Mouse (Mus musculus): ENCODE data around the gene H1fnt. TPM values are rescaled to one million over a fixed set of nuclear protein-coding genes. Genes with fewer than 3 reads are reported as not detected.
A peak's percentile ranks its signal among the peaks of the same experiment; 100 is the strongest.

The H1fnt gene
- not detected in 2 replicates for polyA plus RNA-seq (2014; fragmentation: Nextera tagmentation; extraction: Ambion mirVana)

- H3K4me3 ChIP-seq (ENCODE audit: low read depth, low read length), result no peak within 1 kb of the TSS
- H3K36me3 ChIP-seq (replicated peaks; ENCODE audit: control insufficient read depth, insufficient read depth, low read depth, low read length), result no peaks in the 10 kb centered on the region
- DNase-seq (ENCODE audit: low spot score) (no peak), ATAC-seq (replicated peaks; ENCODE audit: insufficient number of reproducible peaks, low FRiP score, low TSS enrichment, low read depth) (no peak)
- no peak within 1 kb of the TSS for H3K4me2 ChIP-seq (ENCODE audit: low read depth, low read length)
- no peak within 1 kb of the TSS for H3K9ac ChIP-seq (replicated peaks; ENCODE audit: low read length)
- no peaks in the 10 kb centered on the region for H3K27me3 ChIP-seq (ENCODE audit: control insufficient read depth, insufficient read depth, low read length)
- H3K4me1 ChIP-seq (ENCODE audit: control insufficient read depth, insufficient read depth, low read length), result no peaks in the 10 kb centered on the region
- no peaks in the 10 kb centered on the region for H3K9me3 ChIP-seq (replicated peaks; ENCODE audit: control insufficient read depth, low read length)
- H3K27ac ChIP-seq (replicated peaks; ENCODE audit: low read depth, low read length), result no peak within 1 kb of the TSS
- 86% methylated on average over 8 of the region's 8 CpGs for WGBS
These were observed at the start of gene H1fnt for GRCm38 (mm10) chr15:98257193-98257592. TSS of gene H1fnt (minus strand) at chr15:98257293.

GRCm38 (mm10) chr15:98295628-98296551, 38.8 kb upstream of the H1fnt start, which contains the start of gene Zfp641:
TSS of gene Zfp641 (minus strand) at chr15:98296161.
- peaks cover 5% of the 10 kb centered on the region; the same call in 1 of the 2 replicates for H3K27me3 ChIP-seq (ENCODE audit: control insufficient read depth, insufficient read depth, low read length)
- 3% methylated on average over 51 of the region's 60 CpGs for WGBS
- H3K36me3 ChIP-seq (replicated peaks; ENCODE audit: control insufficient read depth, insufficient read depth, low read depth, low read length), result no peaks in the 10 kb centered on the region
- H3K4me3 ChIP-seq (ENCODE audit: low read depth, low read length), result peak within 1 kb of the TSS; percentile 62
- no peak within 1 kb of the TSS for H3K27ac ChIP-seq (replicated peaks; ENCODE audit: low read depth, low read length)
- peak within 1 kb of the TSS; percentile 100 for H3K4me2 ChIP-seq (ENCODE audit: low read depth, low read length)
- peak within 1 kb of the TSS; percentile 60 for H3K9ac ChIP-seq (replicated peaks; ENCODE audit: low read length)
- ATAC-seq (replicated peaks; ENCODE audit: insufficient number of reproducible peaks, low FRiP score, low TSS enrichment, low read depth) (0 out of 2 replicates have a peak, but pooled peaks have one; percentile 39), DNase-seq (ENCODE audit: low spot score) (peak; percentile 10)
- H3K4me1 ChIP-seq (ENCODE audit: control insufficient read depth, insufficient read depth, low read length), result no peaks in the 10 kb centered on the region
- no peaks in the 10 kb centered on the region for H3K9me3 ChIP-seq (replicated peaks; ENCODE audit: control insufficient read depth, low read length)

GRCm38 (mm10) chr15:98293651-98294050, 36.6 kb upstream of the H1fnt start:
- WGBS, result 86% methylated on average over 8 of the region's 8 CpGs
- Histone ChIP-seq H3K27ac (replicated peaks; ENCODE audit: low read depth, low read length) (no peak overlapping the region), H3K27me3 (ENCODE audit: control insufficient read depth, insufficient read depth, low read length) (peaks cover 5% of the 10 kb centered on the region; the same call in 1 of the 2 replicates), H3K9ac (replicated peaks; ENCODE audit: low read length) (no peak overlapping the region), H3K36me3 (replicated peaks; ENCODE audit: control insufficient read depth, insufficient read depth, low read depth, low read length) (no peaks in the 10 kb centered on the region), H3K4me3 (ENCODE audit: low read depth, low read length) (no peak overlapping the region), H3K4me2 (ENCODE audit: low read depth, low read length) (no peak overlapping the region), H3K4me1 (ENCODE audit: control insufficient read depth, insufficient read depth, low read length) (no peaks in the 10 kb centered on the region), H3K9me3 (replicated peaks; ENCODE audit: control insufficient read depth, low read length) (no peaks in the 10 kb centered on the region)
- no peak for ATAC-seq (replicated peaks; ENCODE audit: insufficient number of reproducible peaks, low FRiP score, low TSS enrichment, low read depth)
- DNase-seq (ENCODE audit: low spot score), result no peak

GRCm38 (mm10) chr15:98288566-98288965, 31.5 kb upstream of the H1fnt start:
- no peaks in the 10 kb centered on the region for H3K27me3 ChIP-seq (ENCODE audit: control insufficient read depth, insufficient read depth, low read length)
- no peak overlapping the region for H3K4me2 ChIP-seq (ENCODE audit: low read depth, low read length)
- no peaks in the 10 kb centered on the region for H3K4me1 ChIP-seq (ENCODE audit: control insufficient read depth, insufficient read depth, low read length)
- no peaks in the 10 kb centered on the region for H3K36me3 ChIP-seq (replicated peaks; ENCODE audit: control insufficient read depth, insufficient read depth, low read depth, low read length)
- WGBS, result 66% methylated on average over 12 of the region's 12 CpGs
- H3K9me3 ChIP-seq (replicated peaks; ENCODE audit: control insufficient read depth, low read length), result no peaks in the 10 kb centered on the region
- H3K9ac ChIP-seq (replicated peaks; ENCODE audit: low read length), result no peak overlapping the region
- no peak for ATAC-seq (replicated peaks; ENCODE audit: insufficient number of reproducible peaks, low FRiP score, low TSS enrichment, low read depth)
- no peak for DNase-seq (ENCODE audit: low spot score)
- no peak overlapping the region for H3K27ac ChIP-seq (replicated peaks; ENCODE audit: low read depth, low read length)
- no peak overlapping the region for H3K4me3 ChIP-seq (ENCODE audit: low read depth, low read length)

- no peaks in the 10 kb centered on the region for H3K9me3 ChIP-seq (replicated peaks; ENCODE audit: control insufficient read depth, low read length)
- H3K27me3 ChIP-seq (ENCODE audit: control insufficient read depth, insufficient read depth, low read length), result no peaks in the 10 kb centered on the region
- H3K4me2 ChIP-seq (ENCODE audit: low read depth, low read length), result no peak overlapping the region
- ATAC-seq (replicated peaks; ENCODE audit: insufficient number of reproducible peaks, low FRiP score, low TSS enrichment, low read depth) (no peak), DNase-seq (ENCODE audit: low spot score) (no peak)
- no peak overlapping the region for H3K9ac ChIP-seq (replicated peaks; ENCODE audit: low read length)
- no peaks in the 10 kb centered on the region for H3K4me1 ChIP-seq (ENCODE audit: control insufficient read depth, insufficient read depth, low read length)
- H3K27ac ChIP-seq (replicated peaks; ENCODE audit: low read depth, low read length), result no peak overlapping the region
- 64% methylated on average over 7 of the region's 7 CpGs for WGBS
- no peaks in the 10 kb centered on the region for H3K36me3 ChIP-seq (replicated peaks; ENCODE audit: control insufficient read depth, insufficient read depth, low read depth, low read length)
- H3K4me3 ChIP-seq (ENCODE audit: low read depth, low read length), result no peak overlapping the region
These were observed 29.3 kb upstream of the H1fnt start for GRCm38 (mm10) chr15:98286418-98286817.

- no peak overlapping the region for H3K4me3 ChIP-seq (ENCODE audit: low read depth, low read length)
- 87% methylated on average over 7 of the region's 7 CpGs for WGBS
- H3K27ac ChIP-seq (replicated peaks; ENCODE audit: low read depth, low read length), result no peak overlapping the region
- H3K9ac ChIP-seq (replicated peaks; ENCODE audit: low read length), result no peak overlapping the region
- no peaks in the 10 kb centered on the region for H3K27me3 ChIP-seq (ENCODE audit: control insufficient read depth, insufficient read depth, low read length)
- no peak overlapping the region for H3K4me2 ChIP-seq (ENCODE audit: low read depth, low read length)
- H3K36me3 ChIP-seq (replicated peaks; ENCODE audit: control insufficient read depth, insufficient read depth, low read depth, low read length), result no peaks in the 10 kb centered on the region
- DNase-seq (ENCODE audit: low spot score) (no peak), ATAC-seq (replicated peaks; ENCODE audit: insufficient number of reproducible peaks, low FRiP score, low TSS enrichment, low read depth) (no peak)
- no peaks in the 10 kb centered on the region for H3K4me1 ChIP-seq (ENCODE audit: control insufficient read depth, insufficient read depth, low read length)
- no peaks in the 10 kb centered on the region for H3K9me3 ChIP-seq (replicated peaks; ENCODE audit: control insufficient read depth, low read length)
These were observed 683 bp upstream of the H1fnt start for GRCm38 (mm10) chr15:98257776-98258175.

GRCm38 (mm10) chr15:98256271-98256670, 822 bp downstream of the H1fnt start:
- no peak for DNase-seq (ENCODE audit: low spot score)
- Histone ChIP-seq H3K4me3 (ENCODE audit: low read depth, low read length) (no peak overlapping the region), H3K27ac (replicated peaks; ENCODE audit: low read depth, low read length) (no peak overlapping the region), H3K9ac (replicated peaks; ENCODE audit: low read length) (no peak overlapping the region), H3K27me3 (ENCODE audit: control insufficient read depth, insufficient read depth, low read length) (no peaks in the 10 kb centered on the region), H3K4me1 (ENCODE audit: control insufficient read depth, insufficient read depth, low read length) (no peaks in the 10 kb centered on the region), H3K9me3 (replicated peaks; ENCODE audit: control insufficient read depth, low read length) (no peaks in the 10 kb centered on the region), H3K4me2 (ENCODE audit: low read depth, low read length) (no peak overlapping the region), H3K36me3 (replicated peaks; ENCODE audit: control insufficient read depth, insufficient read depth, low read depth, low read length) (no peaks in the 10 kb centered on the region)
- no peak for ATAC-seq (replicated peaks; ENCODE audit: insufficient number of reproducible peaks, low FRiP score, low TSS enrichment, low read depth)
- WGBS, result 95% methylated on average over 13 of the region's 13 CpGs

- ATAC-seq (replicated peaks; ENCODE audit: insufficient number of reproducible peaks, low FRiP score, low TSS enrichment, low read depth) (no peak), DNase-seq (ENCODE audit: low spot score) (no peak)
- no peak overlapping the region for H3K4me3 ChIP-seq (ENCODE audit: low read depth, low read length)
- no peaks in the 10 kb centered on the region for H3K9me3 ChIP-seq (replicated peaks; ENCODE audit: control insufficient read depth, low read length)
- H3K27ac ChIP-seq (replicated peaks; ENCODE audit: low read depth, low read length), result no peak overlapping the region
- no peaks in the 10 kb centered on the region for H3K27me3 ChIP-seq (ENCODE audit: control insufficient read depth, insufficient read depth, low read length)
- no peak overlapping the region for H3K4me2 ChIP-seq (ENCODE audit: low read depth, low read length)
- H3K9ac ChIP-seq (replicated peaks; ENCODE audit: low read length), result no peak overlapping the region
- no peaks in the 10 kb centered on the region for H3K4me1 ChIP-seq (ENCODE audit: control insufficient read depth, insufficient read depth, low read length)
- H3K36me3 ChIP-seq (replicated peaks; ENCODE audit: control insufficient read depth, insufficient read depth, low read depth, low read length), result no peaks in the 10 kb centered on the region
- WGBS, result 89% methylated on average over 4 of the region's 4 CpGs
These were observed 21.7 kb downstream of the H1fnt start for GRCm38 (mm10) chr15:98235442-98235841.
